Mouse (Mus musculus) embryonic facial prominence, embryonic 12.5 days (tissue): Measurements from ENCODE around the gene Fmo2. TPM values are rescaled to one million over a fixed set of nuclear protein-coding genes. Genes with fewer than 3 reads are reported as not detected.

Experiments
- ATAC-seq: fragments of 200-750 bp; cut with Nextera tagmentation; 2 replicates; pipeline ENCODE4 v1.8.0; 2017; ENCODE audit not compliant: insufficient number of reproducible peaks, insufficient read depth, low FRiP score, low TSS enrichment
- H3K27ac ChIP-seq: fragments of 300-500 bp; sonication (generic); 2 replicates; pipeline ENCODE4 v1.5.1; 2016; ENCODE audit warnings: mild to moderate bottlenecking
- H3K27me3 ChIP-seq: fragments of 300-500 bp; sonication (generic); 2 replicates; pipeline ENCODE4 v1.6.1; 2016; ENCODE audit warnings: mild to moderate bottlenecking, moderate library complexity
- H3K36me3 ChIP-seq: fragments of 300-500 bp; sonication (generic); 2 replicates; pipeline ENCODE4 v1.6.1; 2016; ENCODE audit warnings: mild to moderate bottlenecking
- H3K4me1 ChIP-seq: fragments of 300-500 bp; sonication (generic); 2 replicates; pipeline ENCODE4 v1.6.1; 2016
- H3K4me2 ChIP-seq: fragments of 300-500 bp; sonication (generic); replicated peaks from 2 replicates; pipeline ENCODE4 v1.6.1; 2016; ENCODE audit warnings: mild to moderate bottlenecking, moderate library complexity
- H3K4me3 ChIP-seq: fragments of 300-500 bp; sonication (generic); 2 replicates; pipeline ENCODE4 v1.5.1; 2016; ENCODE audit warnings: mild to moderate bottlenecking
- H3K9ac ChIP-seq: fragments of 300-500 bp; sonication (generic); 2 replicates; pipeline ENCODE4 v1.6.1; 2016; ENCODE audit warnings: mild to moderate bottlenecking, moderate library complexity
- H3K9me3 ChIP-seq: fragments of 300-500 bp; sonication (generic); 2 replicates; pipeline ENCODE4 v1.6.1; 2016; ENCODE audit warnings: mild to moderate bottlenecking, moderate library complexity
- WGBS: fragments of 180-500 bp; shearing (Covaris S2); methylation state at CpG from one replicate; pipeline ENCODE4 v1.1.7; 2016; 5-methylcytosine and 5-hydroxymethylcytosine counted together
- polyA plus RNA-seq: library from polyadenylated mRNA; unstranded; fragments of >200 nt; fragmentation: Nextera tagmentation; extraction: Ambion mirVana; gene quantifications from 2 replicates; pipeline ENCODE4 v1.2.1, GENCODE M21; 2016

Fmo2 gene
- polyA plus RNA-seq, 1 experiment from 2014 or later, result 0.59 TPM

- ATAC-seq, result no peak
- Histone ChIP-seq H3K9me3 (0 out of 2 replicates have a peak, but pooled peaks cover 4% of the 10 kb centered on the region), H3K4me2 (no peak overlapping the region), H3K36me3 (no peaks in the 10 kb centered on the region), H3K9ac (no peak overlapping the region), H3K27ac (no peak overlapping the region), H3K4me1 (peaks cover 17% of the 10 kb centered on the region), H3K4me3 (no peak overlapping the region), H3K27me3 (no peaks in the 10 kb centered on the region)
- 94% methylated on average over 5 of the region's 5 CpGs for WGBS
Measured at GRCm38 (mm10) chr1:162864279-162864678, 34.2 kb downstream of the Fmo2 start.

DNA sequence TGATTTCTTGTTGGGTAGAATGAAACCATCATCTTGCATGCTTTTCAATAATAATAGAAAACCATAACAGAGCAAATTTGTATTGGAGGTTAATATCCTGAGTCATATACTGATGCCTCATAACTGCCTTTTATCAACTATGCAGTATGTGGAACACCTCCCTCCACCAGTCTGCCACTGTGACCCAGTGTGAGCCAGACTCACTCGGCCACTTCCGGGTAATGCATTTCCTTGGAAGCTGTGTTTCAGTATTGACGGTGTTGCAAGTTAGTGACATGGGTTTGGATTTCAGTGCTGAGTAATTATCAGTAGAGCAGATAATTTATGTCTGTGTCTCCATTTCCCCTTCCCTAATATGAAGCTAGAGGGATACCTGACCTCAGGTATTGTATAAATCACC is 34.9 kb downstream of the Fmo2 start:
- Histone ChIP-seq H3K27me3 (no peaks in the 10 kb centered on the region), H3K9ac (no peak overlapping the region), H3K4me2 (no peak overlapping the region), H3K9me3 (0 out of 2 replicates have a peak, but pooled peaks cover 4% of the 10 kb centered on the region), H3K4me3 (no peak overlapping the region), H3K27ac (no peak overlapping the region), H3K4me1 (peaks cover 24% of the 10 kb centered on the region), H3K36me3 (no peaks in the 10 kb centered on the region)
- no peak for ATAC-seq
- 82% methylated on average over 3 of the region's 3 CpGs for WGBS

DNA sequence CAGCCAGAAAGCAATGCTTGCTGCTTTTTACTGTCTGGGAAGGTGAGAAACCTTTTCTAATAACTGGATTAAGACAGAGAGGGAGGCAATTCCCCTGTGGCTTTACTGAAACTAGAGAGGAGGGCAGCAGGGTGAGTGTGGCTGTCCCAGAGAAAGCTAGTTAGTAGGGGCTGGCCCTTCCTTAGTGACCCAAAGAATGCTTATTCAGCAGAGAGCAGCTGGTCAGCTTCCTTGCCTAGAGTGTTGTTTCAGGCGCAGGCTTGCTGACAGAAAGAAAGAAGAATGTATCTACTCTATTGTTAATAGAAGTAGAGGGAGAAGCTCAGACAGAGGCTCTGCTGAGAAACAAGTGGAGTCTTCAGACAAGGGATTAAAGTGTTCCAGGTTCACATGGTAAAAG is 36.2 kb downstream of the Fmo2 start:
- no peak for ATAC-seq
- Histone ChIP-seq H3K4me2 (no peak overlapping the region), H3K9ac (no peak overlapping the region), H3K27ac (no peak overlapping the region), H3K4me3 (no peak overlapping the region), H3K27me3 (no peaks in the 10 kb centered on the region), H3K9me3 (no peaks in the 10 kb centered on the region), H3K4me1 (peaks cover 29% of the 10 kb centered on the region), H3K36me3 (no peaks in the 10 kb centered on the region)
- 32% methylated on average over 1 of the region's 1 CpGs for WGBS

- no peak overlapping the region for H3K4me3 ChIP-seq
- H3K4me1 ChIP-seq, result peaks cover 26% of the 10 kb centered on the region
- H3K9me3 ChIP-seq, result no peaks in the 10 kb centered on the region
- H3K36me3 ChIP-seq, result no peaks in the 10 kb centered on the region
- WGBS, result 74% methylated on average over 9 of the region's 9 CpGs
- no peak overlapping the region for H3K9ac ChIP-seq
- no peaks in the 10 kb centered on the region for H3K27me3 ChIP-seq
- H3K27ac ChIP-seq, result 0 out of 2 replicates have a peak overlapping the region, but pooled peaks have one; percentile 78
- peak; percentile 38 for ATAC-seq
- no peak overlapping the region for H3K4me2 ChIP-seq
Measured at GRCm38 (mm10) chr1:162859996-162860605, 38.4 kb downstream of the Fmo2 start.

GRCm38 (mm10) chr1:162859545-162859976 is 39.0 kb downstream of the Fmo2 start:
- H3K4me1 ChIP-seq, result peaks cover 26% of the 10 kb centered on the region
- H3K27ac ChIP-seq, result peak overlapping the region; percentile 78
- H3K9ac ChIP-seq, result no peak overlapping the region
- no peaks in the 10 kb centered on the region for H3K9me3 ChIP-seq
- no peaks in the 10 kb centered on the region for H3K27me3 ChIP-seq
- 22% methylated on average over 10 of the region's 10 CpGs for WGBS
- H3K4me3 ChIP-seq, result no peak overlapping the region
- peak; percentile 76 for ATAC-seq
- H3K4me2 ChIP-seq, result peak overlapping the region; percentile 27; the same call in 1 of the 2 replicates
- no peaks in the 10 kb centered on the region for H3K36me3 ChIP-seq

DNA sequence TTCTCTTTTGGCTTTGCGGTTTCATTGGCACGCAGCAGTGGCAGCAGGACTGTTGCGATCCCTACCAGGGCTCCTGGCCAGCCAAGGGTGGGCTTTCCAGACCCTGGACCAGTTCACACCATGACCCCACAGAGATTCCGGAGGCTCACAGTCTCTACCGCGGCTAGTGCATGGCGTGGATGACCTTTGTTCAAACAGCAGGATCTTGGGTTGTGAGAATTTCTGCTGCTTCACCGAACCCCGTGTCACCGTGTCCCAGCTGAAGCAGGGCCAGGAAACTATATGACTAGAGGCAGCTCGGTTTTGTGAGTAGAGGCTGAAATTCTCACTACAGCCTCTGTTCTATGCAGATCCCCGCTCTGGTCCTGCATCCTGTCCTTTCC is 39.8 kb downstream of the Fmo2 start:
- no peak for ATAC-seq
- H3K4me3 ChIP-seq, result no peak overlapping the region
- no peaks in the 10 kb centered on the region for H3K36me3 ChIP-seq
- H3K27ac ChIP-seq, result peak overlapping the region; percentile 78
- no peak overlapping the region for H3K9ac ChIP-seq
- H3K4me1 ChIP-seq, result peaks cover 26% of the 10 kb centered on the region
- 55% methylated on average over 12 of the region's 12 CpGs for WGBS
- peak overlapping the region; percentile 27; the same call in 1 of the 2 replicates for H3K4me2 ChIP-seq
- no peaks in the 10 kb centered on the region for H3K27me3 ChIP-seq
- no peaks in the 10 kb centered on the region for H3K9me3 ChIP-seq

GRCm38 (mm10) chr1:162857766-162858747 is 40.5 kb downstream of the Fmo2 start:
- no peaks in the 10 kb centered on the region for H3K36me3 ChIP-seq
- H3K4me3 ChIP-seq, result no peak overlapping the region
- no peaks in the 10 kb centered on the region for H3K27me3 ChIP-seq
- H3K4me1 ChIP-seq, result peaks cover 26% of the 10 kb centered on the region
- H3K9me3 ChIP-seq, result no peaks in the 10 kb centered on the region
- no peak for ATAC-seq
- H3K4me2 ChIP-seq, result peak overlapping the region; percentile 27; the same call in 1 of the 2 replicates
- H3K27ac ChIP-seq, result peak overlapping the region; percentile 78; the same call in 1 of the 2 replicates
- H3K9ac ChIP-seq, result no peak overlapping the region
- 41% methylated on average over 18 of the region's 18 CpGs for WGBS

- no peak overlapping the region for H3K27ac ChIP-seq
- H3K4me1 ChIP-seq, result peaks cover 8% of the 10 kb centered on the region
- H3K9me3 ChIP-seq, result no peaks in the 10 kb centered on the region
- 64% methylated on average over 3 of the region's 3 CpGs for WGBS
- no peaks in the 10 kb centered on the region for H3K27me3 ChIP-seq
- ATAC-seq, result no peak
- no peak overlapping the region for H3K4me2 ChIP-seq
- no peak overlapping the region for H3K9ac ChIP-seq
- no peak overlapping the region for H3K4me3 ChIP-seq
- H3K36me3 ChIP-seq, result no peaks in the 10 kb centered on the region
Measured at GRCm38 (mm10) chr1:162853812-162854482, 44.6 kb downstream of the Fmo2 start.

DNA sequence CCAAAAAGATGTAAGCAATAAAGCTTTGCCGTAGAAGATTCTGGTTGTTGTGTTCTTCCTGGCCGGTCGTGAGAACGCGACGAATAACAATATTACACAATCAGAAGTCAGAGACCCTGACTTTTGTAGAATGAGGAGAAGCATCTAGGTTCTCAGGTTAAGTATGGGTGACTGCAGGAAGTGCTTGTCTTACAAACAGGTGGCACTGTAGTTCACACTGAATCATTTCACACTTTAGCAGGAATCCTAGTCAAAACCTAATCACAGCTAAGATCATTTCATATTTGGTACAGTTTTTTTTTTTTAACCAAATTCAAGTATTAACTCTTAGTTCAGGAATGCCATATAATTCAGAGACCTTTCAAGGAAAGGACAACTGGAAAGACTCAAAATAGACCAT is 51.0 kb downstream of the Fmo2 start:
- Histone ChIP-seq H3K9me3 (no peaks in the 10 kb centered on the region), H3K4me2 (no peak overlapping the region), H3K4me1 (no peaks in the 10 kb centered on the region), H3K36me3 (no peaks in the 10 kb centered on the region), H3K4me3 (no peak overlapping the region), H3K27me3 (no peaks in the 10 kb centered on the region), H3K27ac (no peak overlapping the region), H3K9ac (no peak overlapping the region)
- no peak for ATAC-seq
- over 99% methylated on average over 6 of the region's 6 CpGs for WGBS

- H3K4me3 ChIP-seq, result no peak overlapping the region
- 95% methylated on average over 9 of the region's 9 CpGs for WGBS
- no peaks in the 10 kb centered on the region for H3K4me1 ChIP-seq
- no peaks in the 10 kb centered on the region for H3K36me3 ChIP-seq
- H3K4me2 ChIP-seq, result no peak overlapping the region
- no peak overlapping the region for H3K9ac ChIP-seq
- no peaks in the 10 kb centered on the region for H3K9me3 ChIP-seq
- no peaks in the 10 kb centered on the region for H3K27me3 ChIP-seq
- H3K27ac ChIP-seq, result no peak overlapping the region
- ATAC-seq, result no peak
Measured at GRCm38 (mm10) chr1:162840211-162840610, 58.3 kb downstream of the Fmo2 start.

GRCm38 (mm10) chr1:162838976-162839375 is 59.5 kb downstream of the Fmo2 start:
- WGBS, result 92% methylated on average over 6 of the region's 6 CpGs
- Histone ChIP-seq H3K4me1 (no peaks in the 10 kb centered on the region), H3K36me3 (no peaks in the 10 kb centered on the region), H3K4me2 (no peak overlapping the region), H3K9ac (no peak overlapping the region), H3K27me3 (no peaks in the 10 kb centered on the region), H3K9me3 (no peaks in the 10 kb centered on the region), H3K27ac (no peak overlapping the region), H3K4me3 (no peak overlapping the region)
- ATAC-seq, result no peak
